Mouse (Mus musculus): ENCODE results near the gene Trim23.
"Not testable (repeated sequence)": the region's sequence is repeated elsewhere in the genome, so short reads cannot be mapped to it uniquely, and the experiment has no call there.

The Trim23 gene

GRCm38 (mm10) chr13:104178650-104179121 is at the start of gene Trim23:
Trim23 (plus strand) TSS chr13:104178797.
- DNase-seq (ENCODE audit: low read depth, low spot score): peak; percentile 99

GRCm38 (mm10) chr13:104132561-104132960 is 46.0 kb upstream of the Trim23 start:
- DNase-seq (ENCODE audit: low read depth, low spot score): no peak

GRCm38 (mm10) chr13:104134510-104135085 is 44.0 kb upstream of the Trim23 start:
- no peak for DNase-seq (ENCODE audit: low read depth, low spot score)

GRCm38 (mm10) chr13:104139369-104140209 is 39.0 kb upstream of the Trim23 start:
- peak; percentile 91 for DNase-seq (ENCODE audit: low read depth, low spot score)

GRCm38 (mm10) chr13:104144871-104145270 is 33.7 kb upstream of the Trim23 start:
- DNase-seq (ENCODE audit: low read depth, low spot score): no peak

- DNase-seq (ENCODE audit: low read depth, low spot score): no peak
Measured at GRCm38 (mm10) chr13:104145646-104146045, 33.0 kb upstream of the Trim23 start.

GRCm38 (mm10) chr13:104154180-104154579 is 24.4 kb upstream of the Trim23 start:
- DNase-seq (ENCODE audit: low read depth, low spot score): no peak

GRCm38 (mm10) chr13:104155106-104155505 is 23.5 kb upstream of the Trim23 start:
- no peak for DNase-seq (ENCODE audit: low read depth, low spot score)

- DNase-seq (ENCODE audit: low read depth, low spot score): no peak
Measured at GRCm38 (mm10) chr13:104155686-104156085, 22.9 kb upstream of the Trim23 start.

- DNase-seq (ENCODE audit: low read depth, low spot score): no peak
Measured at GRCm38 (mm10) chr13:104171711-104172110, 6.9 kb upstream of the Trim23 start.

- no peak for DNase-seq (ENCODE audit: low read depth, low spot score)
Measured at GRCm38 (mm10) chr13:104172498-104172897, 6.1 kb upstream of the Trim23 start.

GRCm38 (mm10) chr13:104176874-104177273 is 1.7 kb upstream of the Trim23 start:
- no peak for DNase-seq (ENCODE audit: low read depth, low spot score)

- no peak for DNase-seq (ENCODE audit: low read depth, low spot score)
Measured at GRCm38 (mm10) chr13:104177796-104178649, 574 bp upstream of the Trim23 start, which contains the start of gene Trappc13. Trappc13 (minus strand) TSS chr13:104178469.

GRCm38 (mm10) chr13:104179176-104179888 is 735 bp downstream of the Trim23 start:
- DNase-seq (ENCODE audit: low read depth, low spot score): no peak

GRCm38 (mm10) chr13:104187357-104187756 is 8.8 kb downstream of the Trim23 start:
- DNase-seq (ENCODE audit: low read depth, low spot score): no peak

GRCm38 (mm10) chr13:104195891-104196290 is 17.3 kb downstream of the Trim23 start:
- not testable (repeated sequence) for DNase-seq (ENCODE audit: low read depth, low spot score)

- peak; percentile 22 for DNase-seq (ENCODE audit: low read depth, low spot score)
Measured at GRCm38 (mm10) chr13:104204313-104204712, 25.7 kb downstream of the Trim23 start.

GRCm38 (mm10) chr13:104227478-104227877 is 48.9 kb downstream of the Trim23 start:
- no peak for DNase-seq (ENCODE audit: low read depth, low spot score)

- DNase-seq (ENCODE audit: low read depth, low spot score): peak; percentile 98
Measured at GRCm38 (mm10) chr13:104228384-104229066, 49.9 kb downstream of the Trim23 start, which contains the start of the genes Cenpk and Ppwd1. Cenpk (plus strand) TSS chr13:104228611. Ppwd1 (minus strand) TSS chr13:104228843.

GRCm38 (mm10) chr13:104229181-104229580 is 50.6 kb downstream of the Trim23 start:
- DNase-seq (ENCODE audit: low read depth, low spot score): peak; percentile 42

Data from CD4-positive, CD25-positive, alpha-beta regulatory T cell, adult 2 months (primary cell).